Mouse (Mus musculus) ES-E14 (cell line): ENCODE results near the gene Epb41. TPM values are rescaled to one million over a fixed set of nuclear protein-coding genes. Genes with fewer than 3 reads are reported as not detected.
A peak's percentile ranks its signal among the peaks of the same experiment; 100 is the strongest.

ENCODE experiments used
- DNase-seq: peaks from one replicate; pipeline ENCODE4 v3.0.0-alpha.2; 2013; ENCODE audit warnings: low read depth, low spot score
- H3K27ac ChIP-seq: 2 replicates; pipeline ENCODE4 v1.5.1; 2012; ENCODE audit warnings: low read depth, mild to moderate bottlenecking, low read length, moderate library complexity, mixed read lengths; ENCODE audit not compliant: poor library complexity, insufficient read depth, severe bottlenecking
- H3K36me3 ChIP-seq: 2 replicates; pipeline ENCODE4 v1.6.1; 2012; ENCODE audit warnings: mild to moderate bottlenecking, low read length, moderate library complexity, mixed read lengths; ENCODE audit not compliant: control insufficient read depth, poor library complexity, insufficient read depth, severe bottlenecking
- H3K4me1 ChIP-seq, 2 experiments: fragments of 150-350 bp in 1 of 2; sonication (generic) in 1 of 2; 2 replicates each; pipeline ENCODE4 v1.6.1; 2012; ENCODE audit warnings: low read length in 2 of 2, mild to moderate bottlenecking in 1 of 2, mixed read lengths in 1 of 2; ENCODE audit not compliant: control insufficient read depth in 2 of 2, insufficient read depth in 2 of 2, poor library complexity in 1 of 2
- H3K4me3 ChIP-seq, 2 experiments: fragments of 150-350 bp in 1 of 2; sonication (generic) in 1 of 2; 2 replicates each; pipeline ENCODE4 v1.5.1; 2012; ENCODE audit warnings: low read length in 2 of 2, low read depth in 1 of 2, mild to moderate bottlenecking in 1 of 2, mixed read lengths in 1 of 2; ENCODE audit not compliant: insufficient read depth in 1 of 2, poor library complexity in 1 of 2, severe bottlenecking in 1 of 2
- H3K9ac ChIP-seq: 2 replicates; pipeline ENCODE4 v1.6.1; 2012; ENCODE audit warnings: low read depth, mild to moderate bottlenecking, low read length, mixed read lengths; ENCODE audit not compliant: poor library complexity, insufficient read depth, severe bottlenecking
- H3K9me3 ChIP-seq: fragments of 150-350 bp; sonication (generic); 2 replicates; pipeline ENCODE4 v1.6.1; 2012; ENCODE audit warnings: low read depth, mild to moderate bottlenecking, low read length; ENCODE audit not compliant: control insufficient read depth, insufficient read depth
- CHD2 ChIP-seq: IDR thresholded peaks from 2 replicates; pipeline ENCODE4 v1.6.1; 2014; ENCODE audit warnings: mild to moderate bottlenecking, low read depth, low read length, inconsistent platforms
- HCFC1 ChIP-seq: IDR thresholded peaks from 2 replicates; pipeline ENCODE4 v1.6.1; 2012; ENCODE audit warnings: low read length, inconsistent platforms, borderline replicate concordance; ENCODE audit not compliant: insufficient read depth
- MAFK ChIP-seq: IDR thresholded peaks from 2 replicates; pipeline ENCODE4 v1.6.1; 2014; ENCODE audit warnings: mild to moderate bottlenecking, low read depth, low read length, inconsistent platforms; ENCODE audit not compliant: insufficient read depth
- ZC3H11A ChIP-seq: IDR thresholded peaks from 2 replicates; pipeline ENCODE4 v1.6.1; 2012; ENCODE audit warnings: low read depth, mild to moderate bottlenecking, inconsistent platforms, low read length, borderline replicate concordance
- ZNF384 ChIP-seq: IDR thresholded peaks from 2 replicates; pipeline ENCODE4 v1.6.1; 2012; ENCODE audit warnings: low read depth, low read length, inconsistent platforms
- in situ Hi-C, 2 experiments: fragments of 600-800 bp; cut with MboI; formaldehyde crosslinking; loops; one replicate each; pipeline ENCODE4 v1.15.1; 2025; ENCODE audit warnings: low sequenced_read_pairs in 2 of 2, inconsistent platforms in 1 of 2; ENCODE audit not compliant: unreplicated experiment in 2 of 2
- total RNA-seq: library from RNA; depleted of rRNA; stranded (reverse); fragments of 300-350 nt; gene quantifications from 2 replicates; pipeline ENCODE4 v1.2.3, GENCODE M21; 2012

The Epb41 gene
- total RNA-seq, 1 experiment, result 16.3 TPM

- peaks cover 6% of the 10 kb centered on the region for H3K9me3 ChIP-seq
- no peak overlapping the region for H3K4me3 ChIP-seq
- TF ChIP-seq ZNF384 (no peak), MAFK (no peak), ZC3H11A (no peak), CHD2 (no peak), HCFC1 (no peak)
- H3K4me1 ChIP-seq, result peaks cover 2 to 6% of the 10 kb centered on the region in 2 experiments; a peak in 1 of 4 replicates
- in situ Hi-C loops, result loop anchor here in 1 of 2 experiments (10.0 kb wide), 1 partner anchor 75 kb away; no protein-coding TSS in a partner anchor
- no peak overlapping the region for H3K9ac ChIP-seq
- H3K27ac ChIP-seq, result no peak overlapping the region
- no peaks in the 10 kb centered on the region for H3K36me3 ChIP-seq
- DNase-seq, result no peak
Observed at GRCm38 (mm10) chr4:132099548-132099947, 24.4 kb upstream of the Epb41 start.

GRCm38 (mm10) chr4:132095043-132095442, 19.9 kb upstream of the Epb41 start:
- Histone ChIP-seq H3K27ac (no peak overlapping the region), H3K9ac (no peak overlapping the region), H3K4me3 (no peak overlapping the region), H3K9me3 (peaks cover 6% of the 10 kb centered on the region), H3K36me3 (no peaks in the 10 kb centered on the region), H3K4me1 (no peaks in the 10 kb centered on the region; a peak in 1 of 4 replicates)
- DNase-seq, result no peak
- no peak for TF ChIP-seq HCFC1
- no peak for TF ChIP-seq CHD2
- no peak for TF ChIP-seq ZNF384
- no peak for TF ChIP-seq MAFK
- TF ChIP-seq ZC3H11A, result no peak
- in situ Hi-C loops, result loop anchor here in 1 of 2 experiments (10.0 kb wide), 1 partner anchor 80 kb away; no protein-coding TSS in a partner anchor

GRCm38 (mm10) chr4:132093928-132094327, 18.8 kb upstream of the Epb41 start:
- Histone ChIP-seq H3K36me3 (no peaks in the 10 kb centered on the region), H3K9me3 (peaks cover 5% of the 10 kb centered on the region), H3K4me1 (no peaks in the 10 kb centered on the region; a peak in 1 of 4 replicates), H3K27ac (no peak overlapping the region), H3K9ac (no peak overlapping the region), H3K4me3 (no peak overlapping the region)
- no peak for TF ChIP-seq CHD2
- no peak for TF ChIP-seq ZC3H11A
- TF ChIP-seq ZNF384, result no peak
- TF ChIP-seq MAFK, result no peak
- no peak for TF ChIP-seq HCFC1
- in situ Hi-C loops, result loop anchor here in 1 of 2 experiments (10.0 kb wide), 1 partner anchor 81 kb away; no protein-coding TSS in a partner anchor
- DNase-seq, result no peak

- Histone ChIP-seq H3K9me3 (no peaks in the 10 kb centered on the region), H3K4me1 (no peaks in the 10 kb centered on the region; a peak in 1 of 4 replicates), H3K9ac (no peak overlapping the region), H3K27ac (no peak overlapping the region), H3K36me3 (no peaks in the 10 kb centered on the region), H3K4me3 (no peak overlapping the region)
- in situ Hi-C loops, result loop anchor here in 1 of 2 experiments (10.0 kb wide), 1 partner anchor 82 kb away; no protein-coding TSS in a partner anchor
- no peak for DNase-seq
- TF ChIP-seq ZC3H11A, result no peak
- no peak for TF ChIP-seq MAFK
- no peak for TF ChIP-seq CHD2
- TF ChIP-seq ZNF384, result no peak
- no peak for TF ChIP-seq HCFC1
Observed at GRCm38 (mm10) chr4:132093136-132093535, 18.0 kb upstream of the Epb41 start.

- in situ Hi-C loops, result loop anchor here in 1 of 2 experiments (10.0 kb wide), 1 partner anchor 114 kb away; no protein-coding TSS in a partner anchor
- Histone ChIP-seq H3K27ac (no peak overlapping the region), H3K36me3 (no peaks in the 10 kb centered on the region), H3K9ac (no peak overlapping the region), H3K4me3 (no peak overlapping the region), H3K4me1 (no peaks in the 10 kb centered on the region; a peak in 1 of 4 replicates), H3K9me3 (no peaks in the 10 kb centered on the region)
- peak; percentile 63; the same call in 1 of the 2 replicates for TF ChIP-seq ZC3H11A
- TF ChIP-seq CHD2, result no peak
- DNase-seq, result peak; percentile 59
Observed at GRCm38 (mm10) chr4:132088921-132089320, 13.8 kb upstream of the Epb41 start.
